Mouse (Mus musculus) spleen, adult 18-20 months (tissue): ENCODE results near the gene Ggt6.

Experiments
- DNase-seq, 2 experiments: peaks; one replicate each; pipeline ENCODE4 v3.0.0; 2022; ENCODE audit warnings: mixed read lengths in 2 of 2

The Ggt6 gene

DNA sequence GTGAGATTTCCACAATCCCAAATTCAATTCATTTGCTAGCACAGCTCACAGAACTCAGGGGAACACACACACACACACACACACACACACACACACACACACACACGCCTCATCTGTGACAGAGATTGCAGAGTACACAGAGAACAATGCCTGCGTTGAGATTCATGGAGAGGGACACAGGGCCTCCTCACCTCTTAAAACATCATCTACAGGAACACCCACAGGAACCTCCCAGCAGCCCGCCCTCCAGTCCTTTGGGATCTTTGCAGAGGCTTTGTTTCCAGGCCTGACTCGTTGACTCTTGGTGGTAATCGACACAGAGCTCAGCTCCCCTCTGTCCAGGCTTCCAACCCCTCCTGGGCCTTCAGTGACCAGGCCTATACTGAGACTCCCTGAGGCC, 41.9 kb downstream of the Ggt6 start:
- no peak for DNase-seq

DNA sequence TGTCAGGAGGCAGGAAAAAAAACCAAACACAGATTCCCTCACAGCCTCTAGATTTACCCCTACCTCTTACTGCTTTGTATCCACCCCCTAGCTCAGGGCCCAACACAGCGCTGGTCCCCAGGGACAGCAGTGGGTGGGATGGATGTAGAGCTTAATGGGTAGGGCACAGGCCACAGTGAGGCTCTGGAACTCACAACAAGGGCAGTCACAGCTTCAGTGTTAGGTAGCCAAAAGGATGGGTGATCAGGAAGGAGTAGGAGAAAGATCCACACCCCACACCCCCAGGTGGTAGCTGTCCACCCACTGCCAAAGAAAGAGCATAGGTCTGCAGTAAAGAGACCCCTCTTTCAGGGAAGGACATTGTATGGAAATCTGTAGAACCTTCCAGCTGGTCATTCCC, 42.3 kb downstream of the Ggt6 start:
- DNase-seq = no peak

DNA sequence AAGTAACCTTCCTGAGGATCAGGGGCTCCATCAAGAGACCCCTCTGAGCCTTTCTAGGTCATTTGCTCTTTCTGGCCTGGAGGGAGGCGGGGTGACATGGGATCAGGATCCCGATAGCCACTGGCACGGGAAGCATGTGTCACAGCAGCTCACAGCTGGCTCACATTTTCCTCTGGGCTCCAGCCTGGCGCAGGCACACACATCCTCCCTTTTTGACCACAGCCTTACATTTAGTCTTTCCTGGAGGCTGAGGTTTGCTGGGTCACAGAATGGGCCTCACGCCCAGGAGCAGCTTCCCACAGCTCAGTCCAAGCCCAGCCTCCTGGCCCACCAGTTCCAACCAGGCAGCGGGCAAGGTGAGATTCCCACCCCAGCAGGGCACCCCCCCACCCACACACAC, 42.9 kb downstream of the Ggt6 start:
- DNase-seq = no peak

DNA sequence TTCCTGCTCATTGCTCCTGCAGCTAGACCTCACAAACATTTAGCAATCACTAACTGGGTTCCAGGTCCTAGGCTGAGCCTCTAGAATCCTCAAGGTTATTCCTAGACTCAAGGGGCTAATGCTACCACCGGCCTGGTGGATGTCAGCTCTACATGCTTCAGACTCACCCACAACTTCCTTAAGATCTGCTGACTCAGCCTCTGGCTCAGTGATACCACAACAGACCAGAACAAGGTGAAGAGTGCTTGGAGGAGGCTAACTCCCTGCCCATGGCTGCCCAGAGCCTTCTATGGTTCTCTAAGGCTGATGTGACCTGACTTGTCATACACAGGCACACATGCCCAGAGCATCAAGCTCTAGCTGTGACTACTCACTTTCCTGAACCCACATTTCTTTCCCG, 44.2 kb downstream of the Ggt6 start:
- DNase-seq = no peak

DNA sequence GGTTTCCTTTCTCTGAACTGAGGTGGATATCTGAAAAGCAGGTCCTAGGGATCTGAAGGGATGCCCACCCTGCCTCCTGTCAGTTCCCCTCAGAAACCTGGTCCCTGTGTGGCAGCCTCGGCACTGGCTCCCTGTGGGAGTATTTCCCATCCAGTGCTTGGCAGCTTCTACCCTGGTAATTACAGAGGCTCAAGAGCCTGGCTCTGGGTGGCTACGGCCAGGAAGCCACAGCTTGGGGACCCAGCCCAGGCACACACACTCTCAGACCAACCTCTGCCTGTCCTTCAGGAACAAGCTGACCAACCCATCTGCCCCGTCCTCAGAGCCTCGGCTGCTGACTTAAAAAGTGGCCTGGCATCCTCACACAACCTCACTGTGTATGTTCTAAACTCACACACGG, 46.0 kb downstream of the Ggt6 start:
- DNase-seq = no peak

DNA sequence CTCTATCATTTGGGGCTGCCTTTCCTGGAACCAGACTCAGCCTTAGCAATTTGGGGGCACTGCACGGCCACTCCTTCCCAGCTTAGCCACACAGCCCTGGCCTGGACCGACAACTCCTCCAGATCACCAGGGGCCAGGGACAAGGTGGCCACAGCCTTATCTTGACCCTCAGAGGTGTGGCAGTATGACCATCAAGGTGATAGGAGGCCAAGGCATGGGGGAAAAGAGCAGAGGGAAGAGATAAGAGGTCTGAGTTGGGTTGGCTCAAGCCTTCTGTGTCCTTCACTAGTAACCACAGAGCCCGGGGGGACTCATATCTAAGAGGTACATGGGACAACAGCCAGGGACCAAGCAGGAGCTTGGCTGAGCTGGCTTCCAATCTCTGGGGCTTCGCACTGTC, 46.6 kb downstream of the Ggt6 start:
- DNase-seq = no peak

DNA sequence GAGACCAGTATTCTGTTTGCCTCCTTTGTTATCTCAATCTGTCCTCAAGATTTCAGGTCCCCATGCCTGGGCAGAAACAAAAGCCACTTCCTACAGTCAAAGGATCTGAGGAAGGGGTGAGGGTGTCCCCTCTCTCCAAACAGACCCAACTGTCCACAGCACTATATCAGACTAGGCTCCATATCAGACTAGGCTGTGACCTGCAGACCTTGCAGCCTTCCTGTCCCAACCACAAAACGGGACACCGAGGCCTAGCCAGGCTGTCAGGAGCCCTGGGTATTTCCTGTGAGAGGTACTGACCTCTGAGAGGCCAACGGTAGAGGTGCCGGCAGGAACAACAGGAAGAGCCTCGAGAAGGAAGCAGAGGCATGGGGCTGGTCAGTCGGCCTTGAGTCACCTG, 49.2 kb downstream of the Ggt6 start:
- DNase-seq = no peak

DNA sequence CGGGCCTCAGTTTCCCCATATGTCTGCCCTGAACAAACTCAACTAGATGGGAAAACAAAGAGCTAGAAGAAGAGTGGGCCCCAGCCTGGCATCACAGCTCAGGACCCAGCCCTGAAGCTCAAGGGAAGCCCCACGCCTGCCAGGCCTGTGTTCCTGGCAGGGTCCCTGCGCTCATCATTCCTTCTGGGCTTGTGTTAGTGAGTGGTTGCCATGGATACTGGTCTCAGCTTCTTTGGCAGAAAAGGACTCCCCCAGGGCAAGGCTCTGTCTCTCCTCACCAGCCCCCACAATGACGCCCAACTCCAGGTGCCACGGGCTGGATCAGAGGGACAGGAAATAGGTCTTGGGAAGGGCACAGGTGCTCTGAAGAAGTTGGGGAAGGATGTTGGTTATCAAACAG, 49.8 kb downstream of the Ggt6 start:
- DNase-seq = no peak

DNA sequence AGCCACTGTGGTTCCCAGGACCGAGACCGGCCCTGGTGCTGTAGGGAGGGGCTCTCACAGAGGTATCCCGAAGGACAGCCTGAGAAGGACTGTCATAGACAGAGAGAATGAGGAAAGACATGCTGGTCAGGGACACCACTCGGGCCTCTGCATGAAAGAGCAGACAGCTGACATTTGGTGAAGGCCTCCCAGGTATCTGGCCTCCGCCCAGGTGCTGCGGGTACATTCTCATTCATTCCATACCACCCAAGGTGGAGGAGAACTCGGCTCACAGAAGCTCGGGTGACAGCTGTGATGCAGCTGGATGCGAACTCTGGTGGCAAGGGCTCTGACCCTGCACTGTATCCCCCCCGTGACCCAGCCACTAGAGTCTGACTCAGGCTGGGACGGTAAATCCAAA, 50.6 kb downstream of the Ggt6 start:
- DNase-seq = no peak

DNA sequence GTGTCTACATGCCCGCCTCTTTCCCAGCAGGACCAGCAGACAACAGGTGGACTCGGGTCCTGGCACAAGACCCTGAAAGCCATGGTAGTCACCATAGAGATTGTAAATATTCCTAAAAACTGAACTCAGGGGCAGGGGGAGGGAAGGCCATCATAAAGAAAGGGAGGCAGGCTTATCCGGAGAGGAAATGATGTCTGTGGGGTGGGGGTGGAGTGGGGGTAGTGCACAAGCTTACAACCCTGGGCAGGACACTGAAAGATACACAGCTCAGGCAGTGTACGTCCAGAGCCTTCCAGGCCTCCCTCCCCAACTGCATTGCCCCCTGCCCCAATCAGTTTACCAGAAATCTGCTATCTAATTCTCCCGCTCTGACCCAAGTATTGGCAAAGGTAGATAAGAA, 51.8 kb downstream of the Ggt6 start:
- no peak for DNase-seq

DNA sequence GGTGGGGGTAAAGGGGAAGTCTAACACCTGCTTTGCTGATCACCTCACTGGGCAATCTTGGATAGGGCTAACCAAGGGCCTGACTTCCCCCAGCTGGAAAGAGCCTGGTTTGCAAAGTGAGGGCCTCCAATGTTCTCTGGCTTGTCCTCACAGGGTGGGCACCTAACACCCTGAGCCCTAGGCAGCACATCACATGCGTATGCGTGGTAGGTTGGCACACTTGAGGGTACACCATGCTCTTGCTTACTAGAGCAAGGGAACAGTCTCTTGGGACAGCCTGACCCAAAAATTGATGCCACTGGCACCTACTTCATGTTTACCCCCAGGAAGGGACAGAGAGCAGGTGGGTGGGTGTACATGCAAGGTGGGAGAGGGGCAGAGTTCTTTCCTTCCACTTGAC, 52.4 kb downstream of the Ggt6 start:
- DNase-seq = no peak
